Mouse (Mus musculus) midbrain, postnatal 0 days (tissue): ENCODE data around the gene Bhmt. TPM values are rescaled to one million over a fixed set of nuclear protein-coding genes. Genes with fewer than 3 reads are reported as not detected.

Experiments
- ATAC-seq: fragments of 200-750 bp; cut with Nextera tagmentation; 2 replicates; pipeline ENCODE4 v1.8.0; 2017; ENCODE audit warnings: moderate number of reproducible peaks, mild to moderate bottlenecking, moderate TSS enrichment, moderate library complexity; ENCODE audit not compliant: low FRiP score
- DNase-seq: peaks from one replicate; pipeline ENCODE4 v3.0.0-alpha.2; 2015; ENCODE audit warnings: low spot score
- H3K27ac ChIP-seq: fragments of 300-500 bp; sonication (generic); 2 replicates; pipeline ENCODE4 v1.5.1; 2014; ENCODE audit warnings: low read depth, mild to moderate bottlenecking, low read length, mixed read lengths
- H3K27me3 ChIP-seq: fragments of 300-500 bp; sonication (generic); 2 replicates; pipeline ENCODE4 v1.6.1; 2014; ENCODE audit warnings: low read length, control low read depth, mixed read lengths; ENCODE audit not compliant: insufficient read depth
- H3K36me3 ChIP-seq: fragments of 300-500 bp; sonication (generic); 2 replicates; pipeline ENCODE4 v1.6.1; 2014; ENCODE audit warnings: low read length, control low read depth, mixed read lengths; ENCODE audit not compliant: insufficient read depth
- H3K4me1 ChIP-seq: fragments of 300-500 bp; sonication (generic); 2 replicates; pipeline ENCODE4 v1.6.1; 2014; ENCODE audit warnings: mild to moderate bottlenecking, control low read depth, antibody characterized with exemption, low read length, mixed read lengths; ENCODE audit not compliant: insufficient read depth
- H3K4me2 ChIP-seq: fragments of 300-500 bp; sonication (generic); 2 replicates; pipeline ENCODE4 v1.6.1; 2014; ENCODE audit warnings: low read depth, mild to moderate bottlenecking, low read length, mixed read lengths; ENCODE audit not compliant: poor library complexity, severe bottlenecking
- H3K4me3 ChIP-seq: fragments of 300-500 bp; sonication (generic); 2 replicates; pipeline ENCODE4 v1.5.1; 2014; ENCODE audit warnings: low read depth, mild to moderate bottlenecking, low read length, moderate library complexity
- H3K9ac ChIP-seq: fragments of 300-500 bp; sonication (generic); replicated peaks from 2 replicates; pipeline ENCODE4 v1.6.1; 2014; ENCODE audit warnings: mild to moderate bottlenecking, low read length, moderate library complexity, mixed read lengths; ENCODE audit not compliant: poor library complexity, severe bottlenecking
- H3K9me3 ChIP-seq: fragments of 300-500 bp; sonication (generic); 2 replicates; pipeline ENCODE4 v1.6.1; 2016; ENCODE audit warnings: low read length, control low read depth
- CTCF ChIP-seq: IDR thresholded peaks from 2 replicates; pipeline ENCODE4 v1.5.1; 2016; ENCODE audit warnings: antibody characterized with exemption, mild to moderate bottlenecking
- WGBS: fragments of 180-500 bp; shearing (Covaris S2); extraction: QIAGEN DNeasy Blood & Tissue Kit; methylation state at CpG from one replicate; pipeline ENCODE4 v1.1.7; 2014; 5-methylcytosine and 5-hydroxymethylcytosine counted together
- polyA plus RNA-seq: library from polyadenylated mRNA; unstranded; fragments of >200 nt; fragmentation: Nextera tagmentation; extraction: Ambion mirVana; gene quantifications from 2 replicates; pipeline ENCODE4 v1.2.1, GENCODE M21; 2015
- total RNA-seq: library from RNA; depleted of rRNA; stranded (reverse); fragments of >200 nt; gene quantifications from 2 replicates; pipeline ENCODE4 v1.2.3, GENCODE M21; 2014; rRNA removed

The Bhmt gene
- total RNA-seq (0.16 TPM in 1 of 2 replicates, not detected in the other), polyA plus RNA-seq (not detected in 2 replicates)

- Histone ChIP-seq H3K36me3 (no peaks in the 10 kb centered on the region), H3K27ac (no peak within 1 kb of the TSS), H3K4me3 (no peak within 1 kb of the TSS), H3K4me2 (no peak within 1 kb of the TSS), H3K9me3 (no peaks in the 10 kb centered on the region), H3K9ac (no peak within 1 kb of the TSS), H3K4me1 (no peaks in the 10 kb centered on the region), H3K27me3 (no peaks in the 10 kb centered on the region)
- DNase-seq (no peak), ATAC-seq (no peak)
- TF ChIP-seq CTCF: no peak
- 72% methylated on average over 19 of the region's 19 CpGs for WGBS
These were observed at the start of gene Bhmt for GRCm38 (mm10) chr13:93637282-93638245. Bhmt (minus strand) TSS chr13:93637961.

DNA sequence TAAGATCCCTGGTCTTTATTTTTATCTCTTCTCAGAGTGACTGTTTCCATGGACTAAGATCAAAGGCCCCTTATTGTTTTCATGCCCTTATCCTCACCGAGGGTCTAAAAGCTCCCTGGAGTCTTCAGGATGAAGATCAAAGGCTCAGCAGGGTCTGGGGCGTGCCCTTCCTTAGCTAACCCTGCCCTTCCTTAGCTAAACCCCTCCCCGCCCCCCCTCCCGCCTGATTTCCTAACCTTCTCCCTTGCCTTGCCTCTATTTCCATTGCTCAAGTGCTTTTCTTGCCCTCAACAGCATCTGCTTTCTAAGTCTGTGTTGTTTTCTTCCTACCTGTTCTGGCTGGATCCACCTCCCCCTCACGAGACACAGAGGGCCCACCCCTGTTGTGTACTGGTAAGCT is 49.6 kb upstream of the Bhmt start:
- ATAC-seq: no peak
- Histone ChIP-seq H3K27me3 (no peaks in the 10 kb centered on the region), H3K4me1 (no peaks in the 10 kb centered on the region), H3K4me3 (no peak overlapping the region), H3K9ac (no peak overlapping the region), H3K9me3 (no peaks in the 10 kb centered on the region), H3K4me2 (no peak overlapping the region), H3K27ac (no peak overlapping the region), H3K36me3 (no peaks in the 10 kb centered on the region)
- TF ChIP-seq CTCF: no peak
- no peak for DNase-seq
- WGBS: 11% methylated on average over 4 of the region's 5 CpGs

GRCm38 (mm10) chr13:93685226-93685625 is 47.5 kb upstream of the Bhmt start:
- Histone ChIP-seq H3K27ac (no peak overlapping the region), H3K27me3 (no peaks in the 10 kb centered on the region), H3K4me3 (no peak overlapping the region), H3K36me3 (no peaks in the 10 kb centered on the region), H3K9ac (no peak overlapping the region), H3K4me2 (no peak overlapping the region), H3K9me3 (no peaks in the 10 kb centered on the region), H3K4me1 (no peaks in the 10 kb centered on the region)
- ATAC-seq: no peak
- WGBS: 59% methylated on average over 4 of the region's 4 CpGs
- TF ChIP-seq CTCF: no peak
- no peak for DNase-seq

- Histone ChIP-seq H3K9ac (no peak overlapping the region), H3K36me3 (no peaks in the 10 kb centered on the region), H3K4me2 (no peak overlapping the region), H3K27ac (no peak overlapping the region), H3K9me3 (no peaks in the 10 kb centered on the region), H3K4me3 (no peak overlapping the region), H3K4me1 (no peaks in the 10 kb centered on the region), H3K27me3 (no peaks in the 10 kb centered on the region)
- no peak for TF ChIP-seq CTCF
- ATAC-seq: no peak
- DNase-seq: peak; percentile 12
These were observed 45.6 kb upstream of the Bhmt start for GRCm38 (mm10) chr13:93683336-93683735.

GRCm38 (mm10) chr13:93676864-93677263 is 39.1 kb upstream of the Bhmt start:
- H3K9ac ChIP-seq: no peak overlapping the region
- H3K4me1 ChIP-seq: no peaks in the 10 kb centered on the region
- no peak overlapping the region for H3K27ac ChIP-seq
- H3K36me3 ChIP-seq: no peaks in the 10 kb centered on the region
- no peak for DNase-seq
- no peak for ATAC-seq
- no peak overlapping the region for H3K4me3 ChIP-seq
- H3K4me2 ChIP-seq: no peak overlapping the region
- TF ChIP-seq CTCF: no peak
- 82% methylated on average over 9 of the region's 9 CpGs for WGBS
- 0 out of 2 replicates have a peak, but pooled peaks cover 3% of the 10 kb centered on the region for H3K27me3 ChIP-seq
- no peaks in the 10 kb centered on the region for H3K9me3 ChIP-seq

- H3K4me2 ChIP-seq: peak within 1 kb of the TSS; percentile 20; the same call in 1 of the 2 replicates
- no peak within 1 kb of the TSS for H3K4me3 ChIP-seq
- TF ChIP-seq CTCF: no peak
- 9% methylated on average over 24 of the region's 31 CpGs for WGBS
- peak; percentile 38; the same call in 1 of the 2 replicates for ATAC-seq
- no peaks in the 10 kb centered on the region for H3K9me3 ChIP-seq
- H3K27me3 ChIP-seq: 0 out of 2 replicates have a peak, but pooled peaks cover 3% of the 10 kb centered on the region
- DNase-seq: no peak
- no peaks in the 10 kb centered on the region for H3K36me3 ChIP-seq
- no peak within 1 kb of the TSS for H3K27ac ChIP-seq
- H3K4me1 ChIP-seq: no peaks in the 10 kb centered on the region
- H3K9ac ChIP-seq: no peak within 1 kb of the TSS
These were observed 36.4 kb upstream of the Bhmt start, which contains the start of the genes Bhmt2 and Dmgdh for GRCm38 (mm10) chr13:93674131-93674561. Bhmt2 (minus strand) TSS chr13:93674302. Dmgdh (plus strand) TSS chr13:93674433.
